Mouse (Mus musculus): ENCODE data around the gene Gal. TPM values are rescaled to one million over a fixed set of nuclear protein-coding genes. Genes with fewer than 3 reads are reported as not detected.

Gal gene
- polyA plus RNA-seq, 1 experiment from 2014 or later = 1.0 TPM

DNA sequence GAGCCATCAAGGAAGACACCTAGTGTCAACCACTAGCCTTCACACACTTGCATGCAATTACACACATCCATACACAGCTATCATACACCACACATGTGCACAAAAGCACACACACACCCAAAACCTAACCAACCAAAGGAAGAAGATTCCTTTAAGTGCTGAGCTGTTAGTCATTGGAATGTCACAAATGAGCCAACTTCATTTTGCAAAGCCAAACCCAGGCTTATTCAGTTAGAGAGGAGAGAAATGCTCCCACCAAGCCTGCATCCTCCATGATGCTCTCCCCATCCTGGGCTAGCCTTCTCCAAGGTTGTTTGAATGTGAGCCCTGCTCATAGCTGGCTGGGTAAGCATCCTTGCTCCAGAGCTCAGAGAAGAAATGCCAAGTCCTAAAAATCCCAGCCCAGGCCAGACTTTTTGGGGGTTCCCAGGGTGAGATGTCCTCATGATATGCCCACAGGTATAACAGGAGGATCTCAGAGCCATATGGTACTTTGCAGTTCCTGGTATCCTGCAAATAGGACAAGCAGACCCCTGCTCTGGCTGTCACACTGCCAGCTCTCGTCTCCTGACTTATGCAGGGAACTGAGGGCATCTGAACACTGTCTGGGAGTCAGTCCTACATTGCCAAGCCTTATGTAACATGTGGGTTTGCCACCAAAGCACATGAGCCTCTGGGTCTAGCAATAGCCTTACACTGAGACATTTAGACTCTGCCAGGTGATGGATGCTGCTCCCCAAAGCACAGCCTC, 8.6 kb downstream of the Gal start:
- Histone ChIP-seq H3K27ac (no peak overlapping the region), H3K9ac (no peak overlapping the region), H3K4me2 (no peak overlapping the region), H3K4me3 (no peak overlapping the region), H3K36me3 (no peaks in the 10 kb centered on the region), H3K4me1 (no peaks in the 10 kb centered on the region), H3K27me3 (no peaks in the 10 kb centered on the region), H3K9me3 (no peaks in the 10 kb centered on the region)
- WGBS = 54% methylated on average over 1 of the region's 1 CpGs
- no peak for ATAC-seq (ENCODE audit: borderline replicate concordance, extremely low read depth, low FRiP score, low TSS enrichment)

DNA sequence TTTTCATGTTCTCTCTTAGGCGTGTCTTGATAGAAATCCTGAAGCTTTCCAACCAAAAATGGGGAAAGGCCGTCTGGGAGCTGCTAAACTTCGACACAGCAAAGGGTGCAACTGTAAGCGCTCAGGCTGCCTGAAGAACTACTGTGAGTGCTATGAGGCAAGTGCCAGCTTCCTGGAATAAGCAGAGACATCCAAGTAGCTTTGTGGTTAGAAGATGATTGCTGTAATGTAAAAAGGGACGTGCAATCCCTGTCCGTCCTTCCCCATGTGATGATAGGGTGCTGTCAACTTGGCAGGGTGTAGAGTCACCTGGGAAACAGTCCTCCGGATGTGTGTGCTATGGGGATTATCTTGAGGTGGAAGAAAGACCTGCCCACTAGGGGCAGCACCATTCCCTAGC, 10.3 kb downstream of the Gal start:
- no peaks in the 10 kb centered on the region for H3K4me1 ChIP-seq
- no peaks in the 10 kb centered on the region for H3K27me3 ChIP-seq
- H3K36me3 ChIP-seq = no peaks in the 10 kb centered on the region
- H3K27ac ChIP-seq = no peak overlapping the region
- H3K9ac ChIP-seq = no peak overlapping the region
- no peak overlapping the region for H3K4me3 ChIP-seq
- WGBS = 77% methylated on average over 7 of the region's 7 CpGs
- H3K4me2 ChIP-seq = no peak overlapping the region
- H3K9me3 ChIP-seq = no peaks in the 10 kb centered on the region
- no peak for ATAC-seq (ENCODE audit: borderline replicate concordance, extremely low read depth, low FRiP score, low TSS enrichment)

DNA sequence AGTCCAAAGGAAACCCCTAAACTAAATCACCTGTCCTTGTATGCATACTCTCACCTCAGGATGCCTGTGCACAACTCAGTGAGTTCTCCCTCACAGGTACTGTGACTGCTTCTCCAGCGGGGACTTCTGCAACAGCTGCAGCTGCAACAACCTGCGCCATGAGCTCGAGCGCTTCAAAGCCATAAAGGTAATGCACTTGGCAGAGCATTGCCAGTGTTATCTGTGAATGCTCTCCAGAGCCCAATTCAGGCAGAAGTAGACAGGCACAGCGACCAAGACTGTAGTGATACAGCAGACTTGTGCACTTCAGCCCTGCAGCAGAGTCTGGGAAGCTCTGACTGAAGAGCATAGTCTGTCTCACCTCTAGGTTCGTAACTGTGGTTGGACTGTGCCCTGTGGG, 12.0 kb downstream of the Gal start:
- H3K36me3 ChIP-seq = no peaks in the 10 kb centered on the region
- no peak overlapping the region for H3K9ac ChIP-seq
- no peak for ATAC-seq (ENCODE audit: borderline replicate concordance, extremely low read depth, low FRiP score, low TSS enrichment)
- H3K4me2 ChIP-seq = no peak overlapping the region
- no peak overlapping the region for H3K4me3 ChIP-seq
- no peaks in the 10 kb centered on the region for H3K9me3 ChIP-seq
- no peaks in the 10 kb centered on the region for H3K4me1 ChIP-seq
- H3K27ac ChIP-seq = no peak overlapping the region
- no peaks in the 10 kb centered on the region for H3K27me3 ChIP-seq
- WGBS = 75% methylated on average over 6 of the region's 6 CpGs

GRCm38 (mm10) chr19:3401943-3402342, 12.4 kb downstream of the Gal start:
- Histone ChIP-seq H3K4me3 (no peak overlapping the region), H3K4me2 (no peak overlapping the region), H3K27me3 (no peaks in the 10 kb centered on the region), H3K36me3 (no peaks in the 10 kb centered on the region), H3K9me3 (no peaks in the 10 kb centered on the region), H3K4me1 (no peaks in the 10 kb centered on the region), H3K9ac (no peak overlapping the region), H3K27ac (no peak overlapping the region)
- 43% methylated on average over 7 of the region's 7 CpGs for WGBS
- no peak for ATAC-seq (ENCODE audit: borderline replicate concordance, extremely low read depth, low FRiP score, low TSS enrichment)

DNA sequence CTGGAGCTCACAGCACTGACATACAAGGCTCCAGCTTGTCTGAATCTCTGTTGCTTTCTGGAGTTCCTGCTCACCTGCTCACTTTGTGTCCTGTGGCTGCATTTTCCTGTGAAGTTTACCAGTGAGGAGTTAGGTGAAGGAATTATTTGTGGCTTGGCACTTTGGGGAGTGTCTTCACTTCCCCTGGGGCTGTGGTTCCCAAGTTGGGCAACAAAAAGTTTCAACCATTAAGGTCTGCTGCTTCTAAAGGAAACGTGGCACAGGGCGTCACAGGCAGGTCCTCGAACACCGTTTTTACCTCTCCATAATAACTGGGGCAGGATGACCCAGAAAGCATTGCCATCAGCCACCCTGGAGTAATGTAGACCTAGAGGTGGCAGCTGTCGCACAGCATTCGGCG, 12.8 kb downstream of the Gal start:
- ATAC-seq (ENCODE audit: borderline replicate concordance, extremely low read depth, low FRiP score, low TSS enrichment) = no peak
- 75% methylated on average over 7 of the region's 7 CpGs for WGBS
- H3K36me3 ChIP-seq = no peaks in the 10 kb centered on the region
- H3K9ac ChIP-seq = no peak overlapping the region
- no peak overlapping the region for H3K4me2 ChIP-seq
- no peaks in the 10 kb centered on the region for H3K27me3 ChIP-seq
- H3K27ac ChIP-seq = no peak overlapping the region
- H3K4me1 ChIP-seq = no peaks in the 10 kb centered on the region
- no peak overlapping the region for H3K4me3 ChIP-seq
- no peaks in the 10 kb centered on the region for H3K9me3 ChIP-seq

DNA sequence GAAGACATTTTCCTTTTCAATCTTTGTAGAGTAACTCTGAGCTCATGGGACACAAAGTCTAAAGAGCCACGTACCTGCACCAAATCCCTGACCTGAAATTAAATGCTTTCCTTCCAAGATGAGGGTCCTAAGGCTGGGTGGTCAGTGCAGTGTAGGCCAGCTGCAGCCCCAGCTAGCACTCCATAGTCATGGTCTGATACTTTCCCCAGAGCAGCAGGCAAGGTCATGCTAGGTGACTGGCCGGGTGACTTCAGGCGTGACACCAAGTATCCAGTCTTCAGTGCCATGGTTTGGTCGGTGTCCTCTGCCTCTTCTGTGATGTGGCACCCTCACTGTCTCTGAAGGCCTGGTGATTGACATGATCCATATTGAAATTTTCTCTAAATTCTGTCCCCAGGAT, 14.3 kb downstream of the Gal start:
- Histone ChIP-seq H3K4me3 (no peak overlapping the region), H3K4me2 (no peak overlapping the region), H3K36me3 (no peaks in the 10 kb centered on the region), H3K27me3 (no peaks in the 10 kb centered on the region), H3K4me1 (no peaks in the 10 kb centered on the region), H3K9me3 (no peaks in the 10 kb centered on the region), H3K9ac (no peak overlapping the region), H3K27ac (no peak overlapping the region)
- no peak for ATAC-seq (ENCODE audit: borderline replicate concordance, extremely low read depth, low FRiP score, low TSS enrichment)
- WGBS = 81% methylated on average over 4 of the region's 4 CpGs

DNA sequence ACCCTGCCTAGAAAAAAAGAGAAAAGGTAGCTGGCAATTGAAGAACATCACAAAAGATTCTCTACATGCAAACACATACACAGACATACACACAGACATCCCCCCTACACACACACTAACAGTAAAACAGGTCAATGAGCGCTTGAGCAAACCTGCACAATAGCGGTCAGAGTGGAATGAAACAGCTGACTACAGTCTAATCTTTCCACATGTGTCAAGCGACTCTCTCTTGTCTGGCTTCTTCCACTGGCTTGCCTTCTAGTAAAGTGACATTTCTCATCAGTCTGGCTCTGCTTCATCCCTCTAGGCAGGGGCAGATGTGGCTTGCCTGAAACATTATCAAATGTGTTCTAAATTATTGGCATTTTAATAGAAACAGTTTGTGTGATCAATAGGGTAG, 20.1 kb downstream of the Gal start:
- Histone ChIP-seq H3K9me3 (no peaks in the 10 kb centered on the region), H3K4me2 (no peak overlapping the region), H3K27me3 (no peaks in the 10 kb centered on the region), H3K36me3 (no peaks in the 10 kb centered on the region), H3K27ac (no peak overlapping the region), H3K4me3 (no peak overlapping the region), H3K4me1 (peaks cover 2% of the 10 kb centered on the region), H3K9ac (no peak overlapping the region)
- WGBS = 75% methylated on average over 3 of the region's 3 CpGs
- no peak for ATAC-seq (ENCODE audit: borderline replicate concordance, extremely low read depth, low FRiP score, low TSS enrichment)

- no peak for ATAC-seq (ENCODE audit: borderline replicate concordance, extremely low read depth, low FRiP score, low TSS enrichment)
- 29% methylated on average over 1 of the region's 1 CpGs for WGBS
- H3K27me3 ChIP-seq = no peaks in the 10 kb centered on the region
- no peak overlapping the region for H3K27ac ChIP-seq
- no peaks in the 10 kb centered on the region for H3K36me3 ChIP-seq
- no peak overlapping the region for H3K4me3 ChIP-seq
- H3K9ac ChIP-seq = no peak overlapping the region
- no peaks in the 10 kb centered on the region for H3K9me3 ChIP-seq
- H3K4me1 ChIP-seq = peaks cover 10% of the 10 kb centered on the region
- H3K4me2 ChIP-seq = no peak overlapping the region
These were observed 22.0 kb downstream of the Gal start for GRCm38 (mm10) chr19:3392384-3392783.

DNA sequence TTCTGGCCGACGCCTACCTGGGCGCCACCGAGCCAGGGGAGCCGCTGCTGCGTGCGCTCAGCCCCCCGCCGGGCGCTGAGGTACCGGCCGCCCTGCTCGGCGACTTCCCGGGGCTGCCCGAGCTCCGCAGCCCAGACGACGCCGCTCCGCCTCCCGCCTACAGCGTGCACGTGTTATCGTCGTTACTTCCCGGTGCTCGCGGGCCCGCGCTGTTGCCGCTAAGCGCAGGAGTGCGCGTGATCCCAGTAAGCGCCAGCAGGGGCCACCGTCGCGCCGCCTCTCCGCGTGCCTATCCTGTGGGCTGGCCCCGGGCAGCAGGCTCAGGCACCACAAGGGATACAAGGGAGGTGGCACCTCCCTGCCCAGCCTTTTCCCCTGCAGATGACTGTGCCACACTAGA, 25.3 kb downstream of the Gal start:
- Histone ChIP-seq H3K4me1 (peaks cover 10% of the 10 kb centered on the region), H3K9ac (peak overlapping the region; percentile 33; the same call in 1 of the 2 replicates), H3K4me2 (peak overlapping the region; percentile 98), H3K27me3 (no peaks in the 10 kb centered on the region), H3K4me3 (peak overlapping the region; percentile 47), H3K36me3 (no peaks in the 10 kb centered on the region), H3K27ac (no peak overlapping the region), H3K9me3 (no peaks in the 10 kb centered on the region)
- WGBS = under 1% methylated on average over 43 of the region's 43 CpGs
- ATAC-seq (ENCODE audit: borderline replicate concordance, extremely low read depth, low FRiP score, low TSS enrichment) = peak; percentile 93

GRCm38 (mm10) chr19:3388629-3389057, 25.7 kb downstream of the Gal start, which contains the start of gene Tesmin:
Gene Tesmin, plus strand, starts transcription at chr19:3388857.
- no peak within 1 kb of the TSS for H3K27ac ChIP-seq
- H3K36me3 ChIP-seq = no peaks in the 10 kb centered on the region
- peak within 1 kb of the TSS; percentile 98 for H3K4me2 ChIP-seq
- peak; percentile 86 for ATAC-seq (ENCODE audit: borderline replicate concordance, extremely low read depth, low FRiP score, low TSS enrichment)
- no peaks in the 10 kb centered on the region for H3K9me3 ChIP-seq
- H3K9ac ChIP-seq = peak within 1 kb of the TSS; percentile 33; the same call in 1 of the 2 replicates
- peaks cover 10% of the 10 kb centered on the region for H3K4me1 ChIP-seq
- no peaks in the 10 kb centered on the region for H3K27me3 ChIP-seq
- WGBS = 1% methylated on average over 33 of the region's 33 CpGs
- H3K4me3 ChIP-seq = peak within 1 kb of the TSS; percentile 47

DNA sequence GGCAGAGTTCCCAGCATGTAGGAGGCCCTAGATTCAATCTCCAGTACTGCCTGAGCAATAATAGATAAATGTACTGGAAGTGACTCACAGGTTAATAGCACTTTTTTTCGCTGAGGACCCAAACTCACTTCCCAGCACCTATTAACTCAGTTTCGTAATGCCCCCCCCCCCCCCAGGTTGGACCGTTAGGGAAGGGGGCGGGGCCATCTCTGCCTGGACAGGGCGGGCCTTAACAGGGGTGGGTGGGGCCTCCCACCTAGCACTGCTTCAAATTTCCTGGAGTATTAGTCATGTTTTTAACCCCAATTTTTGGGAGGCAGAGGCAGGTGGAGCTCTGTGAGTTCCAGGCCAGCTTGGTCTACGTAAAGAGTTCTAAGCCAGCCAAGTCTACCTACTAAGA, 26.3 kb downstream of the Gal start:
- no peak overlapping the region for H3K4me2 ChIP-seq
- no peak overlapping the region for H3K9ac ChIP-seq
- no peak overlapping the region for H3K27ac ChIP-seq
- H3K36me3 ChIP-seq = no peaks in the 10 kb centered on the region
- no peak for ATAC-seq (ENCODE audit: borderline replicate concordance, extremely low read depth, low FRiP score, low TSS enrichment)
- no peaks in the 10 kb centered on the region for H3K9me3 ChIP-seq
- WGBS = 59% methylated on average over 6 of the region's 6 CpGs
- peaks cover 10% of the 10 kb centered on the region for H3K4me1 ChIP-seq
- no peaks in the 10 kb centered on the region for H3K27me3 ChIP-seq
- no peak overlapping the region for H3K4me3 ChIP-seq

GRCm38 (mm10) chr19:3378614-3379013, 35.7 kb downstream of the Gal start:
- Histone ChIP-seq H3K9ac (no peak overlapping the region), H3K4me2 (no peak overlapping the region), H3K4me1 (no peaks in the 10 kb centered on the region), H3K27me3 (no peaks in the 10 kb centered on the region), H3K27ac (no peak overlapping the region), H3K36me3 (0 out of 2 replicates have a peak, but pooled peaks cover 4% of the 10 kb centered on the region), H3K4me3 (no peak overlapping the region), H3K9me3 (no peaks in the 10 kb centered on the region)
- 93% methylated on average over 3 of the region's 3 CpGs for WGBS
- no peak for ATAC-seq (ENCODE audit: borderline replicate concordance, extremely low read depth, low FRiP score, low TSS enrichment)
